8 mouse cellular contexts compared by ENCODE assay signal in the genomic region with DNA sequence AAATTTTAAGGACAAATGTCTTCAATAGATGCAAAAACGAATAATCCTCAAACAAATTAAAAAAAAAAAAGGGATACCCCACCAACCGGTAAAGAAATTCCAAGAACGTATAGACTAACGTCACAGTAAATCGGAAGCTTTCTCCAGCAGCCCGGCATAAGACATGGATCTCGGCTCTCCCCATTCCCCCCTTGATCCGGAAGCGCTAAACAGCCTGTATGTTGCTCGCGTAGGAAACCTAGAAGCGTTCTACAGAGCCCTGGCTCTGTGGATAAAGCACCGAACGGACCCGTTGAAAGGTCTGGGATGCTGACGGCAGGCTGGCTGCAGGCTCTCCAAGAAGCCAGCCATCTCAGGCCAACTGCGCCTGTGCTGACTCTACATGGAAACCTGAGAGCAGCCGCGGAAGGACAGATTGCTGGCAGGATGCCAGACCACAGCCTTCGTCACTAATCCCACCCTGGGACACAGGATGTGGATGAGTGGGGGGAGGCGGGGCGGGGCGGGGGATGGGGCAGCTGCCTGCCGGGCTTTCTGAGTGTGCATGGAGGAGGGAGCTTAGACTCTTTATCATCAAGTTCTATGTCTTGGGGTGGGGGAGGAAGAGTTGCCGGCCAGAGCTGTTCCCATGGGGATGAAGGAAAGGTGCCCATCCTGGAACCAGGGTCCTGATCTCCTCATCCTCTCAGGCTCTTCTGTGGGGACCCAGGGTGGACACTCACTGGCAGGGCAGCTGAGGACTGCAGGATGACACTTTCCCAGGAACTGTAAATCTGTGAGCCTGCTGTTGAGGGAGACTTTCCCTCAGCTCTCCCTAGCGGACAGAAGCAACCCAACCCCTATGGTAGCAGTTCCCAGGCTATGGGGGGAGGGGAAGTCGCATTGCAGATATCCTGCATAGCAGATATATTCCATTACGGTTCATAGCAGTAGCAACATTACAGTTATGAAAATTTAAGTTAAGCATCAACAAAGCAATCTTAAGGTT. TPM values are rescaled to one million over a fixed set of nuclear protein-coding genes. Genes with fewer than 3 reads are reported as not detected.
DNase-seq lines count a peak whose midpoint lies in the region; ATAC-seq and TF ChIP-seq lines count a peak whose summit lies in the region.

No protein-coding gene starts in this region.

- H3K27me3 ChIP-seq in Patski = no peaks in the 10 kb centered on the region
- H3K27me3 ChIP-seq in hindbrain, embryonic 15.5 days = no peaks in the 10 kb centered on the region
- H3K27me3 ChIP-seq in midbrain, embryonic 11.5 days (ENCODE audit: control insufficient read depth, insufficient read depth, low read length) = no peaks in the 10 kb centered on the region
- no peaks in the 10 kb centered on the region for H3K27me3 ChIP-seq in small intestine, adult 2 months (ENCODE audit: control insufficient read depth, insufficient read depth, low read length)

- no peak overlapping the region for H3K4me3 ChIP-seq in brown adipose tissue, adult 24 weeks (ENCODE audit: insufficient read depth, low read depth, low read length)
- H3K4me3 ChIP-seq in hindbrain, embryonic 15.5 days = peak overlapping the region; percentile 36
- H3K4me3 ChIP-seq in midbrain, embryonic 11.5 days (ENCODE audit: low read depth, low read length) = peak overlapping the region; percentile 26
- H3K4me3 ChIP-seq in small intestine, adult 2 months (ENCODE audit: low read depth, low read length) = peak overlapping the region; percentile 40

- no peaks in the 10 kb centered on the region for H3K36me3 ChIP-seq in hindbrain, embryonic 15.5 days
- H3K36me3 ChIP-seq in midbrain, embryonic 11.5 days (ENCODE audit: control insufficient read depth, insufficient read depth, low read length) = no peaks in the 10 kb centered on the region
- no peaks in the 10 kb centered on the region for H3K36me3 ChIP-seq in small intestine, adult 2 months (ENCODE audit: control insufficient read depth, insufficient read depth, low read length)

- WGBS in hindbrain, embryonic 15.5 days = 4% methylated on average over 28 of the region's 28 CpGs
- 5% methylated on average over 28 of the region's 28 CpGs for WGBS in midbrain, embryonic 11.5 days
- WGBS in small intestine, adult 2 months = 9% methylated on average over 28 of the region's 28 CpGs

- POLR2A ChIA-PET in Patski (lab: Charles Lee) = no interaction called here

- in situ Hi-C loops in Patski (cut with MboI; ENCODE audit: low pct_unique_long_range_greater_than_20kb) = no loop called here

- H3K4me1 ChIP-seq in brown adipose tissue, adult 24 weeks (ENCODE audit: control insufficient read depth, insufficient read depth, insufficient read length, low read length) = no peaks in the 10 kb centered on the region
- H3K4me1 ChIP-seq in hindbrain, embryonic 15.5 days (replicated peaks) = peaks cover 29% of the 10 kb centered on the region
- H3K4me1 ChIP-seq in midbrain, embryonic 11.5 days (ENCODE audit: control insufficient read depth, insufficient read depth, low read length) = peaks cover 16% of the 10 kb centered on the region
- H3K4me1 ChIP-seq in small intestine, adult 2 months (ENCODE audit: control insufficient read depth, insufficient read depth, insufficient read length, low read length) = 0 out of 2 replicates have a peak, but pooled peaks cover 4% of the 10 kb centered on the region

- CTCF ChIA-PET in Patski (lab: Charles Lee) = interaction anchor here (1.2 to 1.8 kb wide), 3 partner anchors 11 to 21 kb away, joined by 3 to 5 read pairs (median 5); no protein-coding TSS in a partner anchor

- peak; percentile 75 for ATAC-seq in Patski
- peak; percentile 85 for ATAC-seq in hindbrain, embryonic 15.5 days (ENCODE audit: low FRiP score, low read depth)
- peak; percentile 90 for ATAC-seq in midbrain, embryonic 11.5 days (ENCODE audit: low FRiP score)
- no peak for ATAC-seq in erythroblast, adult 5-6 weeks (replicated peaks; ENCODE audit: low FRiP score, poor library complexity, severe bottlenecking)

- intact Hi-C loops in left cerebral cortex, postnatal 4 days (cut with DNase I) = no loop called here

- TF ChIP-seq CTCF in Patski (IDR thresholded peaks at IDR 0.05) = no peak
- TF ChIP-seq CTCF in small intestine, adult 2 months (IDR thresholded peaks at IDR 0.05; ENCODE audit: extremely low read depth, insufficient read length, insufficient replicate concordance, low read depth, low read length) = no peak

- 0 out of 2 replicates have a peak, but pooled peaks have one; percentile 18 for TF ChIP-seq POLR2A in small intestine, adult 2 months (IDR thresholded peaks at IDR 0.05; ENCODE audit: low read depth, low read length)

- peak overlapping the region; percentile 73 for H3K27ac ChIP-seq in brown adipose tissue, adult 24 weeks (replicated peaks; ENCODE audit: low read depth, low read length)
- H3K27ac ChIP-seq in hindbrain, embryonic 15.5 days (replicated peaks) = peak overlapping the region; percentile 87
- H3K27ac ChIP-seq in midbrain, embryonic 11.5 days (ENCODE audit: low read depth, low read length) = peak overlapping the region; percentile 87
- peak overlapping the region; percentile 75 for H3K27ac ChIP-seq in small intestine, adult 2 months (ENCODE audit: insufficient read depth, low read depth, low read length)

- DNase-seq in Patski (ENCODE audit: low read depth, low spot score) = peak; percentile 97
- peak; percentile 60 to 68 for DNase-seq in gastrocnemius, adult 8-10 months (ENCODE audit: low spot score in 2 of 2)
- DNase-seq in left cerebral cortex, postnatal 4 days = peak; percentile 96
- DNase-seq in midbrain, embryonic 11.5 days (ENCODE audit: low spot score, missing footprints) = peak; percentile 99

- no peaks in the 10 kb centered on the region for H3K9me3 ChIP-seq in hindbrain, embryonic 15.5 days
- no peaks in the 10 kb centered on the region for H3K9me3 ChIP-seq in midbrain, embryonic 11.5 days (ENCODE audit: control insufficient read depth, low read length)

- peak overlapping the region; percentile 49 for H3K9ac ChIP-seq in hindbrain, embryonic 15.5 days
- peak overlapping the region; percentile 55 for H3K9ac ChIP-seq in midbrain, embryonic 11.5 days (ENCODE audit: low read length)

- peak overlapping the region; percentile 55 for H3K4me2 ChIP-seq in hindbrain, embryonic 15.5 days
- peak overlapping the region; percentile 42 for H3K4me2 ChIP-seq in midbrain, embryonic 11.5 days

RNA-seq across cellular contexts. Expression of a gene that starts 15.1 kb away (rescaled TPM):
- polyA plus RNA-seq in Patski (2021) = 15.6 TPM
- polyA plus RNA-seq in brown adipose tissue, adult 24 weeks (2012; ENCODE audit: insufficient read depth, insufficient read length, missing spikeins) = 2.8 and 4.4 TPM in 2 replicates
- total RNA-seq in gastrocnemius, adult 8-10 months (2022) = 1 to 10 TPM; 1.1 to 3.5 (median 2.3) TPM
- 27.1 and 31.3 TPM in 2 replicates for polyA plus RNA-seq in hindbrain, embryonic 15.5 days (2015; fragmentation: Nextera tagmentation; extraction: Ambion mirVana)
- 10 to 100 TPM; 16.7 to 18.5 TPM for total RNA-seq in left cerebral cortex, postnatal 4 days (2021)
- 7.3 and 10.9 TPM in 2 replicates for polyA plus RNA-seq in midbrain, embryonic 11.5 days (2014; fragmentation: Nextera tagmentation; extraction: Ambion mirVana)
- 43.2 and 82.9 TPM in 2 replicates for polyA plus RNA-seq in small intestine, adult 2 months (2012; rRNA removed)
- 0.84 TPM in 1 of 2 replicates, not detected in the other for total RNA-seq in erythroblast, adult 5-6 weeks (2015; ENCODE audit: low replicate concordance)
- total RNA-seq in erythroblast, adult 5-6 weeks (2017; ENCODE audit: low replicate concordance) = 0.09 TPM in 1 of 2 replicates, not detected in the other
